Mouse (Mus musculus) stomach, postnatal 0 days (tissue): ENCODE measurements around the gene Dst.

Experiments used
- CTCF ChIP-seq: IDR thresholded peaks from 2 replicates; pipeline ENCODE4 v1.5.1; 2016; ENCODE audit warnings: antibody characterized with exemption, low read depth, mild to moderate bottlenecking, moderate library complexity
- EP300 ChIP-seq: optimal IDR thresholded peaks from 2 replicates; pipeline ENCODE3; 2016; ENCODE audit warnings: antibody characterized with exemption

- no peak for TF ChIP-seq EP300
- TF ChIP-seq CTCF, result no peak
Measured at GRCm38 (mm10) chr1:34069514-34070290, 161.7 kb downstream of the Dst start.
